Mouse (Mus musculus): ENCODE data around the gene Tmem214.

Tmem214 gene

GRCm38 (mm10) chr5:30915974-30916433 lies 48.2 kb downstream of the Tmem214 start:
- peak; percentile 84 to 93 for DNase-seq

GRCm38 (mm10) chr5:30916841-30917240 lies 49.0 kb downstream of the Tmem214 start:
- DNase-seq = no peak

- no peak for DNase-seq
Observed at GRCm38 (mm10) chr5:30917348-30917747, 49.5 kb downstream of the Tmem214 start.

DNA sequence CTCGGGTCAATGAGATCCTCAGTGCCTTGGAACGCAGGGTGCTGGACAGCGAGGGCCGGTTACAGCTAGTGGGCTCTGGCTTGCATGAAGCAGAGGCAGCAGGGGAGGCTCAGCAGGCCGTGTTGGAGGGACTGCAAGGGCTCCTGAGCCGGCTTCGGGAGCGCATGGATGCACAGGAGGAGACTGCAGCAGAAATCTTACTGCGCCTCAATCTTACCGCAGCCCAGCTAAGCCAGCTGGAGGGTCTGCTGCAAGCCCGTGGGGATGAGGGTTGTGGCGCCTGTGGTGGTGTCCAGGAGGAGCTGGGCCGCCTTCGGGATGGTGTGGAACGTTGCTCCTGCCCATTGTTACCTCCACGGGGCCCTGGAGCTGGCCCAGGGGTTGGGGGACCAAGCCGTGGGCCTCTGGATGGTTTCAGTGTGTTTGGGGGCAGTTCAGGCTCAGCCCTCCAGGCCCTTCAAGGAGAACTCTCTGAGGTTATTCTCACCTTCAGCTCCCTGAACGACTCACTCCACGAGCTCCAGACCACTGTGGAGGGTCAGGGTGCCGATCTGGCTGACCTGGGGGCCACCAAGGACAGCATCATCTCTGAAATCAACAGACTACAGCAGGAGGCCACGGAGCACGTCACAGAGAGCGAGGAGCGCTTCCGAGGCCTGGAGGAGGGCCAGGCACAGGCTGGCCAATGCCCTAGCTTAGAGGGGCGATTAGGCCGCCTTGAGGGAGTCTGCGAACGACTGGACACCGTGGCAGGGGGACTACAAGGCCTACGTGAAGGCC lies 50.3 kb downstream of the Tmem214 start:
- no peak for DNase-seq

DNA sequence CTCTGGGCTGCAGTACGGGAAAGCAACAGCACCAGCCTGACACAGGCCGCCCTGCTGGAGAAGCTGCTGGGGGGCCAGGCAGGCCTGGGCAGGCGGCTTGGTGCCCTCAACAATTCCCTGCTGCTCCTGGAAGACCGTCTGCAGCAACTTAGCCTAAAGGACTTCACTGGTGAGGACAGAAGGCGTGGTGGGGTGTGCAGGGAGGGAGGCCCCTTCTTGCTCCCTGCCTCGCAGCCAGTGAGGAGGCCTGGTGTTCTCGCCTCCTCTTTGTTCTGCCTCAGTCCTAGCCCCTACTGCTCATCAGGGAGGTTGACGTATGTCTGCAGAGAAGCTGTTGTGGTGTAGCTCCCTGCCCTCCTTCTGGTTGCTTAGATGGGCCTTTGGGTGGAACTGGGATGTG lies 50.9 kb downstream of the Tmem214 start:
- no peak for DNase-seq

GRCm38 (mm10) chr5:30919831-30920614 lies 52.2 kb downstream of the Tmem214 start:
- DNase-seq = peak in 1 of 2 experiments; percentile 31

DNA sequence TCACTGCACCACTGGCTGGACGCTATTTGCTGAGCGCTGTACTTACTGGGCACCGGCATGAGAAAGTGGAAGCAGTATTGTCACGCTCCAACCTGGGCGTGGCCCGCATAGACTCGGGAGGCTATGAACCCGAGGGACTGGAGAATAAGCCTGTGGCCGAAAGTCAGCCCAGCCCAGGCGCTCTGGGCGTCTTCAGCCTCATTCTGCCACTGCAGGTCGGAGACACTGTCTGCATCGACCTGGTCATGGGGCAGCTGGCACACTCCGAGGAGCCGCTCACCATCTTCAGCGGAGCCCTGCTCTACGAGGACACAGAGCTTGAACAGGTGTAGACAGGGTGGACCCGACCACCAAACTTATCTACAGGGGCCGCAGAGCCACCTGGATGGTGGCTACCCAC lies 52.8 kb downstream of the Tmem214 start:
- DNase-seq = peak in 1 of 2 experiments; percentile 45

DNA sequence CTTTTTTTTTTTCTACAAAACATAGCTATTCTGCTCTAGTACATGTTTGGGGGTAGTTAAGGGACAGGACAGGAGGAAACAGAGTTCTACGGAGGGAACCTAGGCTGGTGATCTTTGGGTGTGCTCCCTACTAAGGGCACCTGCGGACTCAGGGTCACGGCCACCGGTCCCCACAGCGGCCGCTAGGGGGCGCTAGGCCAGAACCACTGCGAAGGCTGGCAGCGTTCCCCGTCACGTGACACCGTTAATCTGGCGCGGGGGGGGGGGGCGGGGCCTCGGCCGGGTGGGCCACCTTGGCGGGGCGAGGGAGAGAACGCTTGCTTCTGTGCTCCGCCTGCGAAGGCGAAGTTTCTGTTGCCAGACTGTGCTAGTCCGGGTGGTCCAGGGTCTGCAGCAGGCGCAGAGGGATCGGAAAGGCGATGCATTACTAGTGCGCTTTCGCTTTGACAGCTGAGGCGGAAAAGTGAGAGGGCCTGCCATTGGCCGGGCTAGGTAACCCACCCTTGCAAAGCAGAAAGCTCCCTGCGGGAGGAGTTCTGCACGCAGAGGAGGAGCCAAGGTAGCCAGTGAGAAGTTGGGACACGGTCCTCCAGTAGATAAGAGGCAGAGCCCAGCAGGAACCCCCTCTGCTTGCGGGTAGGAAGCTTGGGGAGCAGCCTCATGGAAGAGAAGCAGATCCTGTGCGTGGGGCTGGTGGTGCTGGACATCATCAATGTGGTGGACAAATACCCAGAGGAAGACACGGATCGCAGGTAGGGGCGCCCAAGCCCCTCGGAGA lies 53.6 kb downstream of the Tmem214 start, which contains the start of gene Khk:
Gene Khk (plus strand): TSS at position 176 of the 778 bp plus-strand sequence.
- DNase-seq = peak; percentile 96

GRCm38 (mm10) chr5:30922581-30923041 lies 54.8 kb downstream of the Tmem214 start:
- no peak for DNase-seq

DNA sequence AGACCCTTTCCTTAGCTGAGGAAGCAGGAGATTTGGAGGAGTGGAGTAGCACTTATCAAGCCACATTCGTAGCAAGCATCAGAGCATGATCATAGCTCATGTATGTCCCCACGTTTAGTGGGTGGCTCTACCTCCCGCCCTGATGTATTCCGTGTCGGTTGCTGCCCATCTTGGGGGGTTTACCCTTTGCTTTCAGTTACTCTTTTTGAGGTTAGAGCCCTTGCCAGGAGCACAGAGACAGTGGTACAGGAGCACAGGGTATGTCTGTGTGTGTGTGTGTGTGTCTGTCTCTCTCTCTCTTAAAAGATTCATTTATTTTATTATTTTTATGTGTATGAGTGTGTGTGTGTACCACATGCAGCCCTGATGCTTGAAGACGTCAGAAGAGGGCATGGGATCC lies 55.3 kb downstream of the Tmem214 start:
- no peak for DNase-seq

DNA sequence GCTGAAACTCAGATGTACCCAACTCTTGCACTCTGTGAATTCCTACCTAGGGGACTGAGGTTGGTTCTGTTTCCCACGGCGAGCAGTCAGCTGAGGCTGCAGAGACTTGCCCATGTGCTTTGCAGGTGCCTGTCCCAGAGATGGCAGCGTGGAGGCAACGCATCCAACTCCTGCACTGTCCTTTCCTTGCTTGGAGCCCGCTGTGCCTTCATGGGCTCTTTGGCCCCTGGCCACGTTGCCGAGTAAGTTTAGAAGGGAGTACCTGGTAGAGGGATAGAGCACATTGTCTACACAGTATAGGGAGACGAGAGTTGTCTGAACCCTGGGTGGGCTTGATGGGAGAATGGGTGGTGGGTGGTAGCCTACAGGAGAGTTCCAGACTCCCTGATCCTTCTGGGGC lies 56.8 kb downstream of the Tmem214 start:
- DNase-seq = no peak

GRCm38 (mm10) chr5:30925217-30925616 lies 57.4 kb downstream of the Tmem214 start:
- DNase-seq = peak in 1 of 2 experiments; percentile 60

DNA sequence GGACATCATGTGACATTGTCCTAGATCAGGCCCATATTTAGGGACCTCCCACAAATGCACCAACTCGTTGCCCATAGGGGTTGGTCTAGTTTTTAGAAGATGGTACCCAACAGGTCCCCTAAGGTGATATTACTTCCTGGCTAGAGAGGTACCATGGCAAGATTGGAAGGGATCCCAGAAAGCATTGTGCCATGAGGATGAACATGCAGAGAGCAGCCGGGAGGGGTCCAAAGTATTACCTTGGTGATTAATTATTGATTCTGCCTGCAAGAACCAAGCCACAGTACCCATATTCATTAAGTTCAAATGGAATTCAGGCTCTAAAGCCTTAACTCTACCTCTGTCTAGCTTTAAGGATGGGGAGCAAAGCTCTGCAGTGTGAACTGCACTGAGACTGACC lies 58.3 kb downstream of the Tmem214 start:
- no peak for DNase-seq

- DNase-seq = peak in 1 of 2 experiments; percentile 40
Observed at GRCm38 (mm10) chr5:30927945-30928529, 60.2 kb downstream of the Tmem214 start.
